Mouse (Mus musculus): ENCODE results near the gene Pacsin2.
"Not testable (repeated sequence)": the region's sequence is repeated elsewhere in the genome, so short reads cannot be mapped to it uniquely, and the experiment has no call there.

Pacsin2 gene

DNA sequence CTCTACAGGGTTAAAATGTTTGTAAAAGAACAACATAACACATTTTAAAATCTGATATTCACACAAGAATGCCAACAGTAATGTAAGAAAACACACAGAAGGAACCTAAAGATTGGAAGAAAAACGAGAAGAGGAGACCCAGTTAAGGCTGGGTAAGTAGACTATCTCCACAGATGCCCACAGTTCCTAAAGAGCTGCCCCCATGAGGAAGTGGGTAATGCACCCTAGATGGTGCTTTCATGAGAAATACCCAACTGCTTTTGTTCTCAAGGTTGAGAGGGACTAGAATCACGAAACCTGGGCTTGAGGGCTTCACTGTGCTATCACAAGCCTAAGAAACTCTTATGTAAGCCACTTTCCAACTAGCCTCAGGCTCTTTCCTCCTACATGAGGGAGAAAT, 44.8 kb downstream of the Pacsin2 start:
- no peak for DNase-seq

DNA sequence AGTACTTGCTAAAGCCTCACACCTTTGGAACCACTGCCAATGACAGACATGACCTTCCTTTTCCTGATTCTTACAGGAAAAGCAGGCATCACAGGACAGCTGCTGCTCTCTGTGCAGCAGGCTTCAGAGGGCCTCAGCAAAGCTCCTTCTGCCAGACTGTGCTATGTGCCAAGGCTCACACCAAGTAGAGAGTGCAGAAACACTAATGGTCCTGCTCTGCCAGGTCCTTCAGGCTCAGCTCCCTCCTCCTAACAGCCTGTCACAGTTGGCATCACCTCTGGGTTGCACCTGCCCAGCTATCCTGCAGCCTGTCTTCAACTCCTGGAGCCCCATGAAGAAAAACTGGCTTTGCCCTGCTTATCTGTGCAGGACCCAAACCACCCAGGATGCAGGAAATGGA, 45.7 kb downstream of the Pacsin2 start:
- DNase-seq, result no peak

GRCm38 (mm10) chr15:83417916-83418315, 46.5 kb downstream of the Pacsin2 start:
- DNase-seq, result no peak

DNA sequence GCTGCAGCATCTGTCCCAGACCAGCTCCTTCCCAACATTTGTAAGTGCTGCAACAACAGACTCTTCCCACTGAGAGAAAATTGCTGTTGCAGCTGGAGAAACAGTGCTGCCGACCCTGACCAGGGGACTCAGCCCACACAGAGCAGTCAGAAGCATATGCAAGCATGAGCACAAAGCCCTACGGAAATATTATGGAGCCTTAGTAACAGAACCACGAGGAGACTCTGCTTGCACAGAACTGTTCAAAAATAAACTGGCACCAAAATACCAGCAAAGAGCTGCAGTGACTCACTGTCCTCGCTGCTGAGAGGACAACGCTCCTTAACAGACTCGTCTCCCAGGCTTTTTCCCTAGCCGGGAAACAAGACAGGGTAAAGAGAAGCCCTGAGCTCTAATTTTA, 47.0 kb downstream of the Pacsin2 start:
- DNase-seq, result no peak

DNA sequence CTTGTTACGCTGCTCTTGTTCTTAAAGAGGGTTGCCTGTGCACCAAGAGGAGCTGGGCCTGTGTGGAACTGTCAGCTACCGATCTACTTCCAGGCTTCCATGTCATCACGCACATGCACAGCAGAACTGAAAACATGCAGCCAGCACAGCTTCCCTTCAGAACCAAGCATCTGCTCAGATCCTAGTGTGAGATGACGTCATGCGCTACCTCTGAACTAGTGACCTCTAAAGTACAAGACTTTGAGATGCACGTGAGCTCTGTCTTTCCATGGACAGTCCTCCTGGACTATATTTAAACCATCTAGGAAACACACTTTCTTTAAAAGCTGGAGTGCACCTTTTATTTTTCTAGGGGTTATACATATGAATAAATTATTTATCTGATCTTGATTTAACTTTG, 49.0 kb downstream of the Pacsin2 start:
- no peak for DNase-seq

DNA sequence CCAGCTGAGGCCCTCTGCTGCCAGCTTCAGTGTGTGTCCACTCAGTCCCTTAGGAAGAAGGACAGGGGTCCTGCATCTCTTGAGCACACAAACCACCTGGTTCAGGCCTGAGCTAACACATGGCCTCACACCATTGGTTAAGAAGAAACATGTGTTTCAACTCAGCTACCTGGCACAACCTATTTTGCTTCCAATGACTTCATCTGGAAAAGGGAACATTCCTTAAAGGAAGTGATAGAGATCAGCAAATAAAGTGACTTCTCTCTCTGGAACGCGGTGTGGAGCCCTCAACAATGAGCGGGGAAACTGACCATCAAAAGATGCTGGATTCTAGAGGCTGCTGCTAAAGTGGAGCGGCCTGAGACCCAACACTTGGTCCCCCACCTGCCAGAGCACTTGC, 52.8 kb downstream of the Pacsin2 start:
- no peak for DNase-seq

GRCm38 (mm10) chr15:83410735-83411134, 53.7 kb downstream of the Pacsin2 start:
- no peak for DNase-seq

DNA sequence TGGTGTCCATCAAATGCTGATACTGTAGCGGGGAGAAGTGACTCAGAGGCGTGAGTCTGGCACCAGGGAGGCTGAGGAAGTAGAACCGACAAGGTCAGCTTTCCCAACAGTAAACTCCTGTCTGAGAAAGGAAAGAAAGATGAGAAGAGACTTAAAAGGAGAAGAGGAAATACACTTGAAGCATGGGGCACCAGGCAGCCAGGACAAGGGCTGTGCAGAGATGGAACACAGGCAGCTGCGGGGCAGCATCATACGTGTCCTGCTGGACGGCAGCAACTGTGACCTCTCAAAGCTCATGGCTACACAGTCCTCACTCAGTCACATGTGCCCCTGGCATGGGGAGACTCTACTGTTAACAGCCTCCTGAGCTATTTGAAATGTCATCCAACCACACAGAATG, 54.1 kb downstream of the Pacsin2 start:
- DNase-seq, result no peak

GRCm38 (mm10) chr15:83408692-83409442, 55.5 kb downstream of the Pacsin2 start:
- no peak for DNase-seq

GRCm38 (mm10) chr15:83408216-83408615, 56.2 kb downstream of the Pacsin2 start:
- no peak for DNase-seq

GRCm38 (mm10) chr15:83407502-83407901, 56.9 kb downstream of the Pacsin2 start:
- DNase-seq, result no peak

- DNase-seq, result not testable (repeated sequence)
Measured at GRCm38 (mm10) chr15:83405866-83406265, 58.5 kb downstream of the Pacsin2 start.

GRCm38 (mm10) chr15:83404008-83404407, 60.4 kb downstream of the Pacsin2 start:
- no peak for DNase-seq

GRCm38 (mm10) chr15:83403016-83403415, 61.4 kb downstream of the Pacsin2 start:
- DNase-seq, result no peak

GRCm38 (mm10) chr15:83392722-83393121, 71.7 kb downstream of the Pacsin2 start:
- no peak for DNase-seq

DNA sequence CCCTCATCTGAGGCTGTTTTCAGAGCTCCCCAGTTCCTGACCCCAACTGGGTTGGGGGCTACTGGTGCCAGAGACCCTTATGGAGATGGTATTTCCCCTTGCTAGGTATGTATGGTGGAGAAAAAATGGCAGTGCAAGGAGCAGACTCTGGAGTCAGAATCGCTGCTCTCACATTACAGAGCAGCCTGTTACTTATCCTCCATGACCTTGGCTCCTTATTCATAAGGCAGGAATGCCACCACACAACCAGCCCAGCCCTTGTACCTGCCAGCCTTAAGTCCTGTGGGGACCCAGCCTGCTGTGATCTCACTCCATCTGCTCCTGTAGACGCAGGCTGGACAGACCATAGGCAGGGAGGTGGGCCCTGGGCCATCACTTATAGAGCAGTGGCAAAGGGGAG, 76.5 kb downstream of the Pacsin2 start:
- DNase-seq, result no peak

DNA sequence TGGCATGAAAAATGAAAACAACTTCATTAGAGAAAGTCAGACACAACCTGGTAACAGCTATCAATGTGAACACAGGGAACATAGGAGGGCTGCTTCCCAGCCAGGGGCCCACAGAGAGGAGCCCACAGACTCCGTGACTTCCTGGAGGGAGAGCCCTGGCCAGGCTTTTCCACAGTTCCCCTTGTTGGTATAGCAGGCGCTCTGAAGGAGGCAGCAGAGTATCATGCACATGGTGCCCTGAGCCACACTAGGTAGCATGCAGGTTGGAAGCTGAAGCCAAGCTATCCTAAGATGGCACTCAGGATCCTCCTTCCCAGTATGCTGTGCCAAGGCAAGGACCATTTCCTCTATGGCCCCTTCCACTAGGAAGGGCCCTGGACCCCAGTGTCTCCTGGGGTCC, 80.8 kb downstream of the Pacsin2 start:
- DNase-seq, result no peak

DNA sequence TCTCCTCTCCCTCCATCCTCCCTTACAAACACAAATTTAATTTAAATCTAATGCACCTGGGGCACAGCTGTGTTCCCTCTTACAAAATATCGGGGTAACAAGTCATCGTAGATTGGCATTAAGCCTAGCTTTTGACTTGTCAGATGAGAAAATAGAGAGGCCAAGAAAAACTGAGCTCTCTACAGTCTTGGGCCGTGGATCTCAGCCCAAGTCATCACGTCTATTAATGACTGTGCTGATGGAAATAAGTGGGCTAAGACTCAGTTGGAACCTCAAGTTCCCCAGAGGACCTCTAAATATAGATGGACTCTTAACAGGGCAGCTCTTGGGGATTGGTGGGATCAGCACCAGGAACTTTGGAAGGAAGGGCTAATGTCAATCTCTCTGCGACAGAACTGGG, 81.3 kb downstream of the Pacsin2 start:
- DNase-seq, result no peak

- DNase-seq, result no peak
Measured at GRCm38 (mm10) chr15:83382467-83382866, 81.9 kb downstream of the Pacsin2 start.

DNA sequence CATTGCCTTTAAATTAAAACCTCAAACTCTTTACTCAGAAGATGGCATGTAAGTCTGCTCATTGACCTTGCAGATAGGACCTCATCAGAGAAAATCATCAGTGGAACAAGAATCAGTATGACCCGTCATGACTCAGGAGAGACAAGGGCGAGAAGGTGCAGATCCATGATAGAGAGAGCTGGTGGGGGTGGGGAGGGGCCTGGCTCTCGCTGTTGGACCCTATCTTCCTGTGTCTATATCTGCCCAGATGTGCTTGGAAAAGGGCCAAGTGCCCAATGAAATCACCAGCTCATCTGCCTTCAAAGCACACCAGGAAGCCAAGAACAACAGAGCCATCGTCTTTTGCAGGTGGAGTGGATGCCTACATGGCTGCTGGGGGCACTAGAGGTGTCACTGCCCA, 87.3 kb downstream of the Pacsin2 start:
- no peak for DNase-seq

- DNase-seq, result peak; percentile 13
Measured at GRCm38 (mm10) chr15:83375136-83375535, 89.3 kb downstream of the Pacsin2 start.

- no peak for DNase-seq
Measured at GRCm38 (mm10) chr15:83374076-83374475, 90.3 kb downstream of the Pacsin2 start.

DNA sequence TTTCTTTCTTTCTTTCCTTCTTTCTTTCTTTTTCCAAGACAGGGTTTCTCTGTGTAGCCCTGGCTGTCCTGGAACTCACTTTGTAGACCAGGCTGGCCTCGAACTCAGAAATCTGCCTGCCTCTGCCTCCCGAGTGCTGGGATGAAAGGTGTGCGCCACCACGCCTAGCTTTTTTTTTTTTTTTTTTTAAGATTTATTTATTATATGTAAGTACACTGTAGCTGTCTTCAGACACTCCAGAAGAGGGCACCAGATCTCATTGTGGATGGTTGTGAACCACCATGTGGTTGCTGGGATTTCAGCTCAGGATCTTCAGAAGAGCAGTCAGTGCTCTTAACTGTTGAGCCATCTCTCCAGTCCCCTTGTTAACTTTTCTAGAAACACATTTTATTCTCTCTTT, 95.7 kb downstream of the Pacsin2 start:
- not testable (repeated sequence) for DNase-seq

DNA sequence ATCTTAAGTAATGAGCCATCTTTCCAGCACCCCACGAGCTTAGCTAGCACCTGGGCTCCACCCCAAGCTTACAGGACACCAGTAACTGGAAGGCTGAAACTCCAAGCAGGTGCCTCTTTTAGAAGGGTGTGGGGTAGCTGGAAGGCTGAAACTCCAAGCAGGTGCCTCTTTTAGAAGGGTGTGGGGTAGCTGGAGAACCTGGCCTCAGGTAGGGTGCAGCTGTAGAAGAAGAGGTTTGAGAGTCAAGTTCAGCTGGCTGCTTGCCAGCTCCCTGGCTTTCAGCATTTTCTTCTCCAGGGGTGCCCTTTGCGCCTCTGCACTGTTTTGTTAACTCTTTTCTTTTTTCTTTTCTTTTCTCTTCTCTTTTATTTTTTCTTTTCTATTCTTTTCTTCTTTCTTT, 96.1 kb downstream of the Pacsin2 start:
- DNase-seq, result no peak

DNA sequence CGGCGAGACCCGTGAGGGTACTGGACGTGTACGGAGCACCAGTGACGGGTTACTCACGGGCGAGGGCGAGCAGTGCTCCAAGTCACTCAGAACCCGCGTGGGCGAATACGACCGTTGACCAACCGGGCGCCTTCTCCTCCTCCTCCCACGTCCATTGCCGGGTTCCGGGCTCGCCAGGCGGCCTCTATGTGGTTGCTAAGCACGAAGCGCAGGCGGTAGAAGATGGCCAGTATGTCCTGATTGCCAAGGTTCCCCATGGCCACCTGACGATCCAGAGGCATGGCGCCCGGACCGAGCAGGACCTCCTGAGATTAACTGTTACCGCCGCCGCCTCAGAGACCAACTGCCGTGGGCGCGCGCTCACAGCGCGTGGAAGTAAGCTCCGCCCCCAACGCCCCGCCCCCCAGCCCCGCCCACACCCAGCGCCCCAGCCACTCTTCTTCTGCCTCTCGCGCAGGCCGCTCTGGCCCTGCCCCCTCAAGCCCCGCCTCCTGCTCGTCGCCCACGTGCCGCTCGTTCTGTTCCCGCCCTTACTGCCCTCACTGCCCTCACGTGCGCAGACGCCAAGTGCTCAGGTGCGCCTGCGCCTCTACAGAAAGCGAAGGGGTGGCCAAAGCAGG, 97.4 kb downstream of the Pacsin2 start:
- DNase-seq, result peak; percentile 41
